Mouse (Mus musculus) bone marrow macrophage, adult 2 months (primary cell): ENCODE data around the gene Edem2.

Source experiments
- CTCF ChIP-seq: IDR thresholded peaks from 2 replicates; pipeline ENCODE4 v1.5.1; 2012; ENCODE audit warnings: low read depth, mild to moderate bottlenecking, low read length, moderate library complexity
- POLR2A ChIP-seq: IDR thresholded peaks from 2 replicates; pipeline ENCODE4 v1.6.1; 2012; ENCODE audit warnings: mild to moderate bottlenecking, low read depth, low read length, borderline replicate concordance

- TF ChIP-seq CTCF = no peak
- TF ChIP-seq POLR2A = no peak
Observed at GRCm38 (mm10) chr2:155735080-155735479, 5.8 kb upstream of the Edem2 start.
